Mouse (Mus musculus): ENCODE results near the gene Nos1ap. TPM values are rescaled to one million over a fixed set of nuclear protein-coding genes. Genes with fewer than 3 reads are reported as not detected.

Nos1ap gene
- polyA plus RNA-seq, 1 experiment from 2014 or later, result 6.2 TPM

DNA sequence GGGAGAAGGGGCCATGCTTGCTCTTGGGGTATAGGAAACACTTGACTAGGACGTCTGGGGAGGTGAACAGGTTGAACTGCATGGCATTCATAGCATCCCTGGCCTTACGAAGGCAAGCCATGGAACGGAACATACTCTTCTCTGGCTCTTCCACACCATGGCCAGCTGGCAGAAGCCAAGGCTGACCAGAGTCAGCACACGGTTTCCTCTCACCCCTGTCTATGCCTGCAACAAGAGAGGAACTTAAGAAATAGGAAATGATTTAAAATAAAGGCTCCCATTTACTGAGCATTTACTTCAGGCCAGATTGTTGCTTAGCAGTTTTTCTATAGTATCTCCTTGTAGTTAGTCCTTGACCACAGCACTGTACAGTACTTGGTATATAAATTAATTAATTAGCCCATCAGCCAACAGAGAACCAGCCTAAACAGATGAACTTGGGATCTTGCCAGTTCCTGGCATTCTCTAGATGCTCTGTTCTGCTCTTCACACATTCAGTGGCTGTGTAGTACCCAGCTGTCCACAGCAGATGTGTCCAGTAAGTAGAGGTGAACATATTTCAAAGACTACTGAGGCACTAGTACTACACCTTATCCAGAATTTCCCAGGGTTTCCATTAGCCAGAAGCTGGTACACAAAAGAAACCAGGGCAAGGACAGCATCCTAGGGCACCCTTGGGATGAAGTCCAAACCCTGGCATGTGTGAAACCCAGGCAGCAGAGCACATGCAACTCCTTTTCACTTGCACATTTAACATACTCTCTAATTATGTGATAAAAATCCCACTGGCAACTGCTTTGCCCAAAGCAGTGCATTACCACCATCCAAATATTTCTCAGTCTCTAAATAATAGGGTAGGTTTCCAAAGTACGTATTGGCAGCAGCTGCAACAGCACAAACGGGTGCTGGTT, 123.3 kb downstream of the Nos1ap start:
- Histone ChIP-seq H3K4me1 (ENCODE audit: control insufficient read depth, insufficient read depth, low read length) (no peaks in the 10 kb centered on the region), H3K27me3 (replicated peaks; ENCODE audit: control insufficient read depth, insufficient read depth, low read length) (no peaks in the 10 kb centered on the region), H3K9ac (ENCODE audit: low read depth, low read length) (no peak overlapping the region), H3K9me3 (ENCODE audit: control insufficient read depth, low read length) (no peaks in the 10 kb centered on the region), H3K27ac (ENCODE audit: low read length) (no peak overlapping the region), H3K4me2 (ENCODE audit: low read depth, low read length) (no peak overlapping the region), H3K36me3 (ENCODE audit: control insufficient read depth, insufficient read depth, low read length) (no peaks in the 10 kb centered on the region), H3K4me3 (ENCODE audit: low read length) (no peak overlapping the region)
- WGBS, result 80% methylated on average over 6 of the region's 6 CpGs
- no peak for ATAC-seq

DNA sequence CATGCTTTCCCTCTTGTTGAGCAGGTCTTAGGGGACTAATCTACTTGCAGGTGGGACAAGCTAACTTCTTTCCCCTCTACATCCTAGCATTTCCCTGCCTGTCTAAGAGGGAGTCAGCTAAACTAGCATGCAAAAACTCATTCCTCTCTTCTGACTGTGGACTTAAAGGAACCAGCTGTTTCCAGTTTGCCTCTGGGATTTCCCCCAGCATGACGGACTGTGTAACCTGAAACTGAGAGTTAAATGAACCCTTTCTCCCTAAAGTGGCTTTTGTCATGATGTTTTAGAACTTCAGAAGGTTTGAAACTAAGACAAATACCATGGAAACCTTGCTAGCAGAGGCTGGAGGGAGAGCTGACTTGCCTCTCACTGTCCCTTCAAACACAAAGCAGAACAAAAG, 127.5 kb downstream of the Nos1ap start:
- Histone ChIP-seq H3K4me2 (ENCODE audit: low read depth, low read length) (no peak overlapping the region), H3K4me3 (ENCODE audit: low read length) (no peak overlapping the region), H3K4me1 (ENCODE audit: control insufficient read depth, insufficient read depth, low read length) (peaks cover 6% of the 10 kb centered on the region; the same call in 1 of the 2 replicates), H3K27ac (ENCODE audit: low read length) (no peak overlapping the region), H3K9ac (ENCODE audit: low read depth, low read length) (no peak overlapping the region), H3K36me3 (ENCODE audit: control insufficient read depth, insufficient read depth, low read length) (no peaks in the 10 kb centered on the region), H3K27me3 (replicated peaks; ENCODE audit: control insufficient read depth, insufficient read depth, low read length) (no peaks in the 10 kb centered on the region), H3K9me3 (ENCODE audit: control insufficient read depth, low read length) (no peaks in the 10 kb centered on the region)
- 64% methylated on average over 1 of the region's 1 CpGs for WGBS
- no peak for ATAC-seq

DNA sequence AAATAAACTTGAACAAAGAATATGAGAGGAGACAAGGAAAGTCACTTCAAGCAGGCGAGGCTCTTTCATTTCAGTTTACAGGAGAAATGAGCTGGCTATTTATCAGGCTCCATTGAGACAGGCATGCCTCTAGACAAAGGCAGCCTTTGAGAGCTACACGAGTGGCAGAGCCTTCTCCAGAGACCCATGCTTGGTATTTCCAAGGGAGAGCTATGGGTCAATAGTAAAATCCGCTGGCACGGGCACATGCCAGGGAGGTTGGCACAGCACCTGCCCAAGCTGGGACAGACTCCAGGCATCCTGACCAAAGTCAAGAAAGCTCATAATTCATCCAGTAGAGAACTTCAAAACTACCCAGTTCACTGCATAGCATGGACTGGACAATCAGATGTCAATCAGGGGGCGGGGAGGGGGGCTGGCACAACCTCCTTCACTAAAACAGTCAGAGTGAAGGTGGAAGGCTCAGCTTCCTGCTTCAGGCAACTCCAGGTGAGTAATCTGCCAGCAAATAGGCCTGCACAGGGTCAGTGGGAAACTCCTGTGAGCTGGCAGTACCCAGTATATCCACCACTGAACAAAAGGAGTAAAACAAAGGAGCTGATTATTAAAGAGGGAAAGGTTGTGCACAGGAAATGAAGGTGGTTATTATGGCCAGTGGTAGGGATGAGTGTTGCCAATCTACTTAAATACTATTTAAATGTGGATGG, 129.6 kb downstream of the Nos1ap start:
- Histone ChIP-seq H3K4me1 (ENCODE audit: control insufficient read depth, insufficient read depth, low read length) (peaks cover 8% of the 10 kb centered on the region; the same call in 1 of the 2 replicates), H3K27ac (ENCODE audit: low read length) (no peak overlapping the region), H3K36me3 (ENCODE audit: control insufficient read depth, insufficient read depth, low read length) (no peaks in the 10 kb centered on the region), H3K9ac (ENCODE audit: low read depth, low read length) (no peak overlapping the region), H3K4me3 (ENCODE audit: low read length) (no peak overlapping the region), H3K27me3 (replicated peaks; ENCODE audit: control insufficient read depth, insufficient read depth, low read length) (no peaks in the 10 kb centered on the region), H3K4me2 (ENCODE audit: low read depth, low read length) (no peak overlapping the region), H3K9me3 (ENCODE audit: control insufficient read depth, low read length) (no peaks in the 10 kb centered on the region)
- ATAC-seq, result peak; percentile 36; the same call in 1 of the 2 replicates
- 60% methylated on average over 5 of the region's 5 CpGs for WGBS

DNA sequence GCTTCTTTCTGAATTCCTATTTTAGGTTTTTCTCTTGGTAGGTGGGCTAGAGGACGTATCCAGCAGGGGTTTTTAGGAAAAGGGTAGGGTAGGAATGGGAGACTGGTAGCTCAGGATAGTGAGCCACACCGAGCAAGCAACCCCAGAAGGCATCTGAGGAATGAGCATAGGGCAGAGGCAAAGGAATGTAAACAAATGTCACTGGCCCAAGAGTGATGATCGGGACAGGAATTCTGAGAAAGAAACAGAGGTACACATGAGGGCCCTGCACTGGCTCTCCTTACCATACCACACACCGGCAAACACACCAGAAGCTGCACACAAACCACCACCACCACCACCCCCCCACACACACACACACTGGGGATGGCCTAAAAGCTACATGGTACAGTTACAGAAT, 132.0 kb downstream of the Nos1ap start:
- no peak overlapping the region for H3K9ac ChIP-seq (ENCODE audit: low read depth, low read length)
- 27% methylated on average over 4 of the region's 4 CpGs for WGBS
- peak; percentile 37 for ATAC-seq
- H3K4me3 ChIP-seq (ENCODE audit: low read length), result no peak overlapping the region
- H3K9me3 ChIP-seq (ENCODE audit: control insufficient read depth, low read length), result no peaks in the 10 kb centered on the region
- no peak overlapping the region for H3K4me2 ChIP-seq (ENCODE audit: low read depth, low read length)
- H3K27me3 ChIP-seq (replicated peaks; ENCODE audit: control insufficient read depth, insufficient read depth, low read length), result no peaks in the 10 kb centered on the region
- H3K27ac ChIP-seq (ENCODE audit: low read length), result no peak overlapping the region
- H3K4me1 ChIP-seq (ENCODE audit: control insufficient read depth, insufficient read depth, low read length), result peaks cover 14% of the 10 kb centered on the region
- no peaks in the 10 kb centered on the region for H3K36me3 ChIP-seq (ENCODE audit: control insufficient read depth, insufficient read depth, low read length)

DNA sequence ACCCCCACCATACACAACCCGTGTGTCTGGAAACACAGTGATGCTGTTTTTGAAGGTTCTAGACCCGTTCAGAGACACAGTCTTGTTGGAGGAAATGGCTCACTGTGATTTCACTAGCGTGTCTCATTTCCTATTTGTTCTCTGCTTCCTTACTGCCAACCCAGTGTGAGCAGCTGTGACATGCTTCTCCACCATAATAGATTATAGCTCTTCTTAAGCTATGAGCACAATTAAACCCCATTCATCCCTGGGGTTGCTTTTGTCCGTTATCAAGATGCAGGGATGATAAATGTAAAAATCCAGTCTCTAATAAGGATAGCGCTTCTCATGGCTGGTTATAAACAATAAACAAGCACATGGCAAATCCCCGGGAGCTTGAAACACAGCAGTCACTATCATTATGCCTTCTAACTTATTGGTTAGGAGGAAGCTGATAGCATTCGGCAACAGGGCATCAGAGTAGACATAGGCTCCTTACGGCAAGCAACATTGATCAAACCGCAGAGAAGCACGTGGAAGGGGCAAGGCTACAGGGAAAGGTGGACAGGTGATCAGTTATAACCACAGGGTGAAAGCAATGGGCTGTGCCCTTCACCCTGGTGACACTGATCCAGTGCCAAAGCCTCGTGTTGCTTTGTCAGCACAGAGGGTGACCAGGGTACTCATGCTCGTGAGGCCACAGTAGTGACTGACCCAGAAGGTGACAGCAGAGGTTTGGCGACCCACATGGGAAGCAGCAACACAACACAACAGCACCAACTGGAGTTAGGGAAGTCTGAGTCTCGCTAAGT, 133.6 kb downstream of the Nos1ap start:
- H3K4me1 ChIP-seq (ENCODE audit: control insufficient read depth, insufficient read depth, low read length), result peaks cover 14% of the 10 kb centered on the region
- no peak overlapping the region for H3K4me3 ChIP-seq (ENCODE audit: low read length)
- H3K27ac ChIP-seq (ENCODE audit: low read length), result no peak overlapping the region
- WGBS, result 87% methylated on average over 14 of the region's 14 CpGs
- no peaks in the 10 kb centered on the region for H3K36me3 ChIP-seq (ENCODE audit: control insufficient read depth, insufficient read depth, low read length)
- no peaks in the 10 kb centered on the region for H3K9me3 ChIP-seq (ENCODE audit: control insufficient read depth, low read length)
- no peak overlapping the region for H3K9ac ChIP-seq (ENCODE audit: low read depth, low read length)
- no peak overlapping the region for H3K4me2 ChIP-seq (ENCODE audit: low read depth, low read length)
- no peak for ATAC-seq
- no peaks in the 10 kb centered on the region for H3K27me3 ChIP-seq (replicated peaks; ENCODE audit: control insufficient read depth, insufficient read depth, low read length)

DNA sequence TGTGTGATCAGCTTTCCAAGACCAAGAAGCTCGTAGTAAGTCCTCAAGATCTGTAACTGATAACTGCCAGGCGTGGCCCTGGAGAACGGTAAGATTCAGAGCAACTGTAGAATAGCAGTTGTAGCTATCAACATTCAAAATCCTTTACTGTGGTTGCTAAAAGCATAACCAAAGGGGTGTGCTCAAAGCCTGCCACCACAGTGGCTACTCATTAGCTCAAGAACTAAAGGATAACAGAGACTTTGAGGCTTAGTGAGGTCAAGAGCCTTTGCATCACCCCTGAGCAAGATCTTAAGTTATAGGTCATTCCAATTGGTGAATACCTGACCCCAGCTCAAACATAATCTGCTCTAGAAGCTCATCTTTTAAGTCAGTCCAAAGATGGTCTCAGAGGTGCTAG, 134.3 kb downstream of the Nos1ap start:
- Histone ChIP-seq H3K27ac (ENCODE audit: low read length) (no peak overlapping the region), H3K4me1 (ENCODE audit: control insufficient read depth, insufficient read depth, low read length) (peaks cover 14% of the 10 kb centered on the region), H3K9me3 (ENCODE audit: control insufficient read depth, low read length) (no peaks in the 10 kb centered on the region), H3K4me2 (ENCODE audit: low read depth, low read length) (no peak overlapping the region), H3K27me3 (replicated peaks; ENCODE audit: control insufficient read depth, insufficient read depth, low read length) (no peaks in the 10 kb centered on the region), H3K9ac (ENCODE audit: low read depth, low read length) (no peak overlapping the region), H3K36me3 (ENCODE audit: control insufficient read depth, insufficient read depth, low read length) (no peaks in the 10 kb centered on the region), H3K4me3 (ENCODE audit: low read length) (no peak overlapping the region)
- ATAC-seq, result no peak
- WGBS, result 79% methylated on average over 3 of the region's 3 CpGs

DNA sequence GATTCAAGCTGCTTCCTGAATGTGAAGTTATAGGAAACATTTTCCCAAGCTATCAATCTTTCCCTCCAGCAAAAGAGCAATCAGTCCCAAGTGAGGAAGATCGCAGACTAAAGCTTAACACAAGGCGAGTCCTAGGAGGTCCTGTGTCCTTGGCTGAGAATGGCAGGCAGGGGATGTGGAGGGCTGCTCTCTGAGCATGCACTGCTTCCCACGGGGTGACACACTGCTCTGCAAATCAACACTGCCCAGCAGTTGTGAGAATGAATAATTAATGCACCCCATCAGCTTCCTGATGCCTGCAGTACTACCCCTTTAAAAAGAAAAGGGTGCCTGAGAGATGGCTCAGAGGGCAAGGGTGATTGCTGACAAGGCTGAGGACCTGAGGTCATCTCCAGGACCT, 136.2 kb downstream of the Nos1ap start:
- Histone ChIP-seq H3K4me2 (ENCODE audit: low read depth, low read length) (no peak overlapping the region), H3K36me3 (ENCODE audit: control insufficient read depth, insufficient read depth, low read length) (no peaks in the 10 kb centered on the region), H3K9ac (ENCODE audit: low read depth, low read length) (no peak overlapping the region), H3K4me3 (ENCODE audit: low read length) (no peak overlapping the region), H3K27ac (ENCODE audit: low read length) (no peak overlapping the region), H3K4me1 (ENCODE audit: control insufficient read depth, insufficient read depth, low read length) (peaks cover 14% of the 10 kb centered on the region), H3K9me3 (ENCODE audit: control insufficient read depth, low read length) (no peaks in the 10 kb centered on the region), H3K27me3 (replicated peaks; ENCODE audit: control insufficient read depth, insufficient read depth, low read length) (no peaks in the 10 kb centered on the region)
- ATAC-seq, result no peak
- WGBS, result 19% methylated on average over 3 of the region's 3 CpGs

DNA sequence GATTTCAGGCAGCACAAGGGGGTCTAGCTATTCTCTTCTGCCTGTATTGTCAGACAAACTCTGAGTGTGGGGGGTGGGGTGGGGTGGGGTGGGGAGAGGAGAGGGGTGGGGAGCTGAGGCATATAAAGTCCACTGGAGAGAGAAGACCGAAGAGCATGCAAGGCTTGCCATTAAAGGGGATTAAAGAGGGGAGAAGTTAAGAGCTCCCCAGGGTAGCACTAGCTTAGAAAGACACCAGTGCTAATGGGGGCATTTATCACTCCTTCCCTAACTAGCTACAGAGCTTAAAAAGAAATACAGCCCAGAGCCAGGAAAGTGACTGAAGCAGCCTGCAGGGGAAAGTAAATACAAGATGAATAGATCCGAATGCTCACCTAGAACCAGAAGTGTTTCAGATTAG, 141.4 kb downstream of the Nos1ap start:
- H3K27ac ChIP-seq (ENCODE audit: low read length), result no peak overlapping the region
- H3K4me2 ChIP-seq (ENCODE audit: low read depth, low read length), result no peak overlapping the region
- peaks cover 6% of the 10 kb centered on the region; the same call in 1 of the 2 replicates for H3K4me1 ChIP-seq (ENCODE audit: control insufficient read depth, insufficient read depth, low read length)
- no peaks in the 10 kb centered on the region for H3K36me3 ChIP-seq (ENCODE audit: control insufficient read depth, insufficient read depth, low read length)
- H3K9me3 ChIP-seq (ENCODE audit: control insufficient read depth, low read length), result no peaks in the 10 kb centered on the region
- no peaks in the 10 kb centered on the region for H3K27me3 ChIP-seq (replicated peaks; ENCODE audit: control insufficient read depth, insufficient read depth, low read length)
- no peak overlapping the region for H3K4me3 ChIP-seq (ENCODE audit: low read length)
- no peak overlapping the region for H3K9ac ChIP-seq (ENCODE audit: low read depth, low read length)
- no peak for ATAC-seq
- WGBS, result 44% methylated on average over 2 of the region's 2 CpGs

DNA sequence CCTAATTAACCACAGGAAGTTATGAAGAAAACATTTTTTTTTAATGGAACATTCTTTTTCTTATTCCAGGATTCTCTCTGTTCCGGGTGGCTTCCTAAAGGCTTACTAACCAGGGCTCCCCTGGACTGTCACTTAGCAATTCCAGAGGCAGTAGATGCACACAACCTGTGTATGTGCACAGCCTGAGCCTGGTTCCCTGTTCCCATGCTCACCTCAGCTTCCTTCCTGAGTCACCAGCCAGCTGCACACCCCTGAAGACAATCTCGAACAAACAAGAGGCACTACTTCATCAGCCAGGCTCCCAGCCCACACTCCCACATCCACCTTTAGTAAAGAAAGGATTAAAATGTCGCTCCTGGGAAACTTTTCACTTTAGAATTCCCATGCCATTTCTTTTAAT, 144.2 kb downstream of the Nos1ap start:
- Histone ChIP-seq H3K27me3 (replicated peaks; ENCODE audit: control insufficient read depth, insufficient read depth, low read length) (no peaks in the 10 kb centered on the region), H3K4me2 (ENCODE audit: low read depth, low read length) (no peak overlapping the region), H3K4me1 (ENCODE audit: control insufficient read depth, insufficient read depth, low read length) (peaks cover 3% of the 10 kb centered on the region; the same call in 1 of the 2 replicates), H3K36me3 (ENCODE audit: control insufficient read depth, insufficient read depth, low read length) (no peaks in the 10 kb centered on the region), H3K9me3 (ENCODE audit: control insufficient read depth, low read length) (no peaks in the 10 kb centered on the region), H3K9ac (ENCODE audit: low read depth, low read length) (no peak overlapping the region), H3K4me3 (ENCODE audit: low read length) (no peak overlapping the region), H3K27ac (ENCODE audit: low read length) (no peak overlapping the region)
- ATAC-seq, result no peak
- WGBS, result 48% methylated on average over 3 of the region's 3 CpGs

All from intestine, embryonic 16.5 days (tissue).